Mouse (Mus musculus): Measurements from ENCODE around the gene Slc12a7. TPM values are rescaled to one million over a fixed set of nuclear protein-coding genes. Genes with fewer than 3 reads are reported as not detected.

The Slc12a7 gene
- total and polyA plus RNA-seq, 3 experiments = 3.1 to 6.9 TPM; not detected in 1

DNA sequence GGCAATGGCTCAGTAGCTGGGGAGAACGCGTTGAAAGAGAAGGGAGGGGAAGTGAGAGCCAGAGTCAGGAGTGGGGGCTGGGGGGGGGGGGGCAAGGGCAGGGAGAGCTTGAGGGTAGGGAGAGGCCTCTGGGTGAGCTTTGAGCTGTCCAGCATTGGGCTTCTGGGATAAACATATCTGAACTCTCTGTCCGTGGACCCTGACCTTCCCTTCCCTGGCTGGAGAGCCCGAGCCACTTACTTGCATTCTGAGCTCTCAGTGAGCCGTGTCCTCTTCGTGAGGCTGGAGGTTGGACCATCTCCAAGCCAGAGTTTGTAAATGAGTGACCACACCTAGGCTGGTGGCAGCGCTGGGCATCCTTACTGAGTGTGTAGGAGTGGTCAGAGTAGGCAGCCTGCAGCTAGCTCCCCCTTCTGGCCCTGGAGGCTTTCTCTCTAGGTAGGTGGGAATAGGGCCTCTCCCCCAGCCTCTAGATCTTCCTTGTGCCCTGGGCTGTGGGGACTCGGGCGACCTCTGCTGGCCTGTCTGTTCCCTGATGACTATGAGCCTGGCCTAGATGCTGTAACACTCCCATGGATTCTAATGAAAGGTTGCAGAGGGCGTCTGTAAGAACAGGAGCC lies 40.5 kb upstream of the Slc12a7 start:
- TF ChIP-seq POLR2AphosphoS2 (IDR thresholded peaks at IDR 0.05; ENCODE audit: low read length) (no peak), KAT2A (conservative IDR thresholded peaks at IDR 0.05; ENCODE audit: low read depth, low read length) (no peak), E2F4 (IDR thresholded peaks at IDR 0.05; ENCODE audit: borderline replicate concordance, low read depth, low read length) (no peak), SIN3A (IDR thresholded peaks at IDR 0.05; ENCODE audit: low read length) (no peak), GABPA (IDR thresholded peaks at IDR 0.05; ENCODE audit: low read depth, low read length) (no peak), MYC (IDR thresholded peaks at IDR 0.05; ENCODE audit: low read depth, low read length) (no peak), MYB (IDR thresholded peaks at IDR 0.05; ENCODE audit: low read depth, low read length) (no peak), USF1 (IDR thresholded peaks at IDR 0.05; ENCODE audit: low read depth, low read length) (no peak), ZNF384 (IDR thresholded peaks at IDR 0.05; ENCODE audit: low read depth, low read length) (no peak), HCFC1 (IDR thresholded peaks at IDR 0.05; ENCODE audit: low read depth, low read length) (no peak), CTCF (IDR thresholded peaks at IDR 0.05 in 2 of 3, conservative IDR thresholded peaks at IDR 0.05 in 1 of 3; ENCODE audit: control insufficient read depth in 1 of 3, insufficient read depth in 1 of 3, low read depth in 2 of 3, low read length in 3 of 3, poor library complexity in 1 of 3, severe bottlenecking in 1 of 3) (peak; percentile 56 to 88 (median 74)), RAD21 (IDR thresholded peaks at IDR 0.05; ENCODE audit: low read depth, low read length) (peak; percentile 51), NELFE (IDR thresholded peaks at IDR 0.05; ENCODE audit: low read depth, low read length) (no peak), UBTF (IDR thresholded peaks at IDR 0.05; ENCODE audit: borderline replicate concordance, insufficient read depth, low read depth, low read length) (no peak), SMC3 (IDR thresholded peaks at IDR 0.05; ENCODE audit: low read depth, low read length) (peak; percentile 77), CHD2 (IDR thresholded peaks at IDR 0.05; ENCODE audit: low read length) (no peak), TCF12 (IDR thresholded peaks at IDR 0.05; ENCODE audit: low read depth, low read length) (no peak), ZC3H11A (IDR thresholded peaks at IDR 0.05; ENCODE audit: low read depth, low read length) (peak; percentile 33; the same call in 1 of the 2 replicates), NRF1 (IDR thresholded peaks at IDR 0.05; ENCODE audit: insufficient read depth, low read depth, low read length, poor library complexity, severe bottlenecking) (no peak), MAFK (IDR thresholded peaks at IDR 0.05; ENCODE audit: borderline replicate concordance, low read depth, low read length) (no peak), ELF1 (IDR thresholded peaks at IDR 0.05; ENCODE audit: low read depth, low read length) (no peak), MAZ (IDR thresholded peaks at IDR 0.05; ENCODE audit: low read depth, low read length) (no peak), ZKSCAN1 (IDR thresholded peaks at IDR 0.05; ENCODE audit: low read depth, low read length) (no peak), MXI1 (IDR thresholded peaks at IDR 0.05; ENCODE audit: low read depth, low read length) (no peak), ETS1 (IDR thresholded peaks at IDR 0.05; ENCODE audit: low read depth, low read length) (no peak), POLR2A (IDR thresholded peaks at IDR 0.05; ENCODE audit: control insufficient read depth in 1 of 2, insufficient read depth in 1 of 2, low read depth in 1 of 2, low read length in 2 of 2, poor library complexity in 1 of 2) (no peak), TBP (IDR thresholded peaks at IDR 0.05; ENCODE audit: low read depth, low read length) (no peak), BHLHE40 (IDR thresholded peaks at IDR 0.05; ENCODE audit: borderline replicate concordance, low read depth, low read length) (no peak), RCOR1 (IDR thresholded peaks at IDR 0.05; ENCODE audit: low read depth, low read length) (no peak), POLR2AphosphoS5 (IDR thresholded peaks at IDR 0.05; ENCODE audit: borderline replicate concordance, low read depth, low read length) (no peak), GATA1 (IDR thresholded peaks at IDR 0.05; ENCODE audit: low read depth, low read length) (no peak), JUND (IDR thresholded peaks at IDR 0.05; ENCODE audit: low read depth, low read length) (no peak), TAL1 (IDR thresholded peaks at IDR 0.05; ENCODE audit: low read length) (no peak), ZMIZ1 (IDR thresholded peaks at IDR 0.05; ENCODE audit: low read depth, low read length) (no peak), USF2 (IDR thresholded peaks at IDR 0.05; ENCODE audit: borderline replicate concordance in 1 of 2, insufficient read depth in 1 of 2, low read depth in 1 of 2, low read length in 2 of 2) (no peak)
- DNase-seq (ENCODE audit: low read depth, low spot score) = peak; percentile 64
- Histone ChIP-seq H3K27me3 (ENCODE audit: control insufficient read depth in 1 of 2, insufficient read depth in 2 of 2, low read length in 2 of 2) (no peaks in the 10 kb centered on the region; a peak in 1 of 4 replicates), H3K4me3 (ENCODE audit: control insufficient read depth in 1 of 2, insufficient read depth in 1 of 2, low read depth in 2 of 2, low read length in 2 of 2) (no peak overlapping the region), H3K36me3 (ENCODE audit: control insufficient read depth in 1 of 2, insufficient read depth in 2 of 2, low read length in 2 of 2) (peaks cover 0 to 3% of the 10 kb centered on the region in 2 experiments; a peak in 2 of 4 replicates), H3K9me3 (replicated peaks; ENCODE audit: insufficient read depth, low read length) (no peaks in the 10 kb centered on the region), H3K27ac (ENCODE audit: control insufficient read depth, low read depth, low read length) (no peak overlapping the region), H3K79me2 (ENCODE audit: control insufficient read depth, insufficient read depth, low read length, poor library complexity) (no peaks in the 10 kb centered on the region), H3K9ac (ENCODE audit: control insufficient read depth, low read depth, low read length, poor library complexity, severe bottlenecking) (no peak overlapping the region), H3K4me1 (ENCODE audit: control insufficient read depth in 1 of 2, insufficient read depth in 2 of 2, low read length in 2 of 2) (peaks cover 0 to 5% of the 10 kb centered on the region in 2 experiments; a peak in 1 of 4 replicates)

All from MEL (cell line).